Mouse (Mus musculus) urinary bladder, postnatal 36 days (tissue): Measurements from ENCODE around the gene Egfl8.

ENCODE experiments used
- DNase-seq, 2 experiments: peaks; one replicate each; pipeline ENCODE4 v3.0.0; 2022; ENCODE audit warnings: low spot score in 2 of 2, mixed read lengths in 1 of 2

Gene Egfl8

GRCm38 (mm10) chr17:34627943-34628643, 12.3 kb upstream of the Egfl8 start, which contains the start of gene Ppt2:
Gene Ppt2 (minus strand): TSS chr17:34628510.
- peak in 1 of 2 experiments; percentile 58 for DNase-seq

DNA sequence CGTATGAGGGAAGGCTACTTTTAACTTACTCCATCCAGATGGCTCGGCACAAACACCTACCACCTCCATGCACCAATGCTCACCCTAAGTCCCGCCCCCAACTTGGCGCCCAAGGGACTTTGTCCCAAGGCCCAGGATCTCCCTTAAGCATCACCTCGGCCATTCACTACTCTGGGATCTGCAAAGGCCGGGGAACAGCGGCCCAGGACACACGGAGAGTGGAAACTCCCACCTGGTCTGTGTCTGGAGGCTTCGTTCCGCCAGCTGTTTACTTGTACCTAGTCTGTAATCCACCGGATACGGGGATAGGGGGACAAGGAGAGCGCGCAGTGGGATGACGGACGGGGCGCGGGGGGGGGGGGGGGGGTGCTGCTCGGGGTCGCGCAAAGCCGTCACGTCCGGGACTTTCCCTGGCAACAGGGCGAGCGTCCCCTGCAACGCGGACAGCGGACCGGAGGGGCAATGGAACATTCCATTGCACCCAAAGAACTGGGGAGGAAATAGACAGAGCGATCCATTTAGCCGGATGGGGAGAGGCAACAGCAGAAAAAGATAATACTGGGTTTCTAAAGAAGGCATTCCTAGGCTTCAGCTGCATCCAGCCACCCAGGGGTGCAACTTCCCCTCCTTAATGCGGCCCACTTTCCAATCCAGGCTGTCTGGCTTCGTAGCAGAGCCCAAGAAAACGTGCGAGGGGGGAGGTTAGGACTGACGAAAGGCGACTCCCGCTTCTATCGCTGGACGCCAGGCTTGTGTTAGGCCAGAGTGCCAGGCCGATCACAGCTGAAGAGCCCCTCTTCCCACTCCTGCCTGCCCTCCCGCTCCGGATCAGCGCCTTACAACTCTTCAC, 11.5 kb upstream of the Egfl8 start:
- DNase-seq = peak; percentile 70 to 87

GRCm38 (mm10) chr17:34626773-34627092, 11.0 kb upstream of the Egfl8 start:
- DNase-seq = no peak

- no peak for DNase-seq
Observed at GRCm38 (mm10) chr17:34626062-34626772, 10.4 kb upstream of the Egfl8 start.

GRCm38 (mm10) chr17:34624981-34625380, 9.2 kb upstream of the Egfl8 start:
- no peak for DNase-seq

GRCm38 (mm10) chr17:34623161-34623560, 7.4 kb upstream of the Egfl8 start:
- DNase-seq = no peak

DNA sequence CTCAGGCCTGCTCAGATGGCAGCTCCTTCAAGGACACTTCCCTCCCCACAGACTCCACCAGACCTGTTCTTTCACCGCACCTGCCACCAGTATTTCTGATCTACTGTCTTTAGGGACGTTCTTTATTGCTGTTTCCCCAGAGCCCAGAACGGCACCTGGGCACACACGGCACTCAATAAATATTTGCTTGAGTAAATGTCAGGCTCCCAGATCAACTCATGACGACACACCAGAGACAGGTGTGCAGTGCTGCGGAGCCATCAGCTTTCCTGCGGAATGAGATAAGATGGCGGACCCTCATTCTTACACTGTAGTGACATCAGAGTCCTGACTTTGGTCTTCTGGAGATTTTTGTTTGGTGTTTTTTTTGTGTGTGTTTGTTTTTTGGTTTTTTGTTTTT, 5.2 kb upstream of the Egfl8 start:
- DNase-seq = no peak

DNA sequence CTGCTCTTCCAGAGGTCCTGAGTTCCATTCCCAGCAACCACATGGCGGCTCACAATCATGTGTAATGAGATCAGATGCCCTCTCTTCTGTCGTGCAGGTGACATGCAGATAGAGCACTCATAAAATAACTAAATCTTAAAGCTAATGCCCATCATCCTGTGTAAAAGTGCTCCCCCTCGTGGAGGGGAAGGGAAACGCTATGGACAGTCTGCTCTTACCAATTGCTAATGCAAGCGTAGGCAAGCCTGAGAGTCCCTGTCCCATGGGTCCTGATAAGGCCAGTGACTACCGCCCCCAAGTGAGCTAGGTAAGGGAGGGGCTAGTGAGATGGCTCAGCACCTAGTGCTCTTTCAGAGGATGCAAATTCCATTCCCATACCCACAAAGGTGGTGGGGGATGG, 3.2 kb upstream of the Egfl8 start:
- peak; percentile 59 to 72 for DNase-seq

- no peak for DNase-seq
Observed at GRCm38 (mm10) chr17:34613830-34614229, 1.9 kb downstream of the Egfl8 start.

DNA sequence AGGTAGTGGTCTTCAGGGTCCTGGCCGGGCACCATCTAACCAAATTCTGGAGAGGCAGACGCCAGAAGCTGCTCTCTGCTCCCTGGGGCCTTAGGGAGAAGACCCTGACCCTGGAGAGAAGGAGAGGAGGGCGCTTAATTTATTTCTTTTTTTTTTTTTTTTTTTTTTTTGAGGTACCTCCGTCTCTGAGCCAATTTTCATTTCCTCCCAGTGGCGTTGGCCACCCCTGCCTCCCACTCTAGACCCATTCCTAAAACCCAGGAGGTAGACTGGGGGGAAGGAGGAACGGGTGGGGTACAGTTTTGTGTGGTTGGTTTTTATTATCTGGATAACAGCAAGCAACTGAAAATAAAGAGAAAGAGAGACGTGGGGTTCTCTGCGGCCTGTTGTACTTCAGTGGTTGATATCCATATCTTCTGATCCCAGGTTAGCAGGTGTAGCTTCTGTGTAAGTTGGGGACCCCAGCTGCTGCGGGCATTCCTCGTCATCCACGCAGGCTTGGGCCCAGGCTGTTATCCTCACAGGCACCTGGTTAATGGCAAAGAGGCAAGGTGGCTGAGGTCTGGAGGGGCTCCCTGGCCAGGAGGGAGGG, 2.6 kb downstream of the Egfl8 start:
- no peak for DNase-seq

GRCm38 (mm10) chr17:34611050-34611449, 4.7 kb downstream of the Egfl8 start:
- DNase-seq = no peak

GRCm38 (mm10) chr17:34607997-34608396, 7.8 kb downstream of the Egfl8 start:
- no peak for DNase-seq

DNA sequence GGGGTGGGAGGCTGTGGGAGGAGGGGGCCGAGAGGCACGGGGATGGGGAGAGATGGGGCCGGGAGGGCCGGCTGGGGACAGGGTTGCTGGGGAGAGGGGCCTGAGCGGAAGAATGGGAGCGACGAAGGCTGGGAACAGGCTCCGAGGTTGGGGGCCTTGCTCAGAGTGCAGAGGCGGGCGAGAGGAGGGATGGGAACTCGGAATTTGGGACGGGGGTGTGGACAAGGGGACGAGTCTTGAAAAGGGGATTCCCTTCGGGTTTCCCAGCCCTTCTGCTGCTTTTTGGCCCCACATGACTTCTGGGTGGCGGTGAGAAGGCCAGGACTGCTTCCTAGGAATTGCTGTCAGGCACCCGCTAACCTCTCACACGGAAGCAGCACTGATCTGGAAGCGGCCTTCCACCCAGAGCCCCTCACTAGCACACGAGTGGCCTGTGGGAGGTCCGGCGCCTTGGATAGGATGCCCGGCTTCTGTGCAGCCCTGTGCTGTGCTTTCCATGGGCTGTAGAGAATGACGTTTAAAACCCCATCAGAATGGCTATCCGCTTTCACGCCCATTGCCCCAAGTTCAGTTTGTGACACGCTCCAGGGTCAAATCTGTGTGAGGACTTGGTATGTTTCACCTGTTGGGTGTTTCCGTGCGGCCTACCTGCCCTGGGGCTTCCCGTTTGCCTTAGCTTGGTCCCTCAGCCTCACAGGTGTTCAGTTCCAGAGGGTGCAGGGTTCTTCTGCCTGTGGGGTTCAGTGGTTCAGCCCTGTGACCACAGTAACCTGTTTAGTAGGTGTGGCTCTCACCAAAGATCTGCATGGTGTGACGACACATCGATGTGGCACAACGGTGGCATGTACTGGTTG, 9.4 kb downstream of the Egfl8 start:
- no peak for DNase-seq

- peak; percentile 95 to 96 for DNase-seq
Observed at GRCm38 (mm10) chr17:34605609-34606008, 10.2 kb downstream of the Egfl8 start.

DNA sequence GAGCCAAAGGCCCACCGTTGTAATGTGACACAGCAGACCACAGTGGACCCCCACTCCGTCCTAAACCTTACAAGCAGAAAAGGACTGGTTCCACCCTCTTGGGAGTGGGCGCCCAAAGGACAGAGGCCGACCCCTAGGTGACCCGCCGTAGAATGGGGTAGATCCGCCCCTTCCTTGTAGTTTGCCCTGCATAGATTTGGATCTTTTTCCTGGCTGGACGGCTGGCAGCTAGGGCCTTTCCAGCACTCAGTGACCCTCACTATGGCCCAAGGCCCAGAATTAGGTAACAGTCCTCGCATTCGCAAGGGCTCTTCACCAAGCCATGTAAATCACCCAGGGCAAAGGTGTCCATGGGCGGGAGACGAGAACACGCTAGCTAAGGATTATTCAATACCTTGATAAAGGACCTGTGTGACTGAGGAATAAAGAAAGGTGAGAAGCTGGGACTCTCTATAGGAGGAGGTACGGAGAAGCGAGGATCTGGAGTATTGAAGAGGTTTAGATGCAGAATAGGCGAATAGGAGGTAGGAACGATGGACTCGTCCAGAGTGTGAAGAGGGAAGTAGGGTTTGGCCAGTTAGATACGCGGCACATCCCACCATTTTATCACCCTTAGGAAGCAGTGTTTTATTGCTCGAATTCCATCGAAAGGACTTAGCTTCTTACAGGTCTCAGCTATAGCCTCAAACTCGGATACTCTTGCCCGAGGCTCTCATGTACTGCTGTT, 11.1 kb downstream of the Egfl8 start:
- peak in 1 of 2 experiments; percentile 70 for DNase-seq

DNA sequence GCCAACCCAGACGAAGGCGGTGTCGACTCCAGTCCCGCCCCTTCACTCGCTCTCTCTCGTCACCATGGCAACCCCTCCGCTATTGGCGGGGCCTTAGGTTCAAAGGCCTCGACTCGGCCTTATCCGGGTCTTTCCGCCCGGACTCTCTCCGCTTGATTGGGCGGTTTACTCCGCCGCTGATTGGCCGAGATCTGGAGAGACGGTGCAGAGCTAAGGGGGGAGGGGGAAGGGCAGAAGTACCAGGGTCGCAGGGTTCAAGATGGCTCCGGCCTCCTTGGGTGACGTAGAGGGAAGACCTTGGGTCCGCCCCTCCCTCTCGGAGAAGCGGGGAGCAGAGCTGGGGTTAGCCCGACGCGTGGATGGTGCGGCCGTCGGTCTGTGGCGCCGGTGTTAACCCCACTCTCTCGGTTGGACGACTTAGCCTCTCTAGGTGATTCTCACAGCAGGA, 11.7 kb downstream of the Egfl8 start, which contains the start of gene Agpat1:
Gene Agpat1 (plus strand): TSS at position 202 of the 448 bp plus-strand sequence.
- DNase-seq = peak; percentile 92 to 98

DNA sequence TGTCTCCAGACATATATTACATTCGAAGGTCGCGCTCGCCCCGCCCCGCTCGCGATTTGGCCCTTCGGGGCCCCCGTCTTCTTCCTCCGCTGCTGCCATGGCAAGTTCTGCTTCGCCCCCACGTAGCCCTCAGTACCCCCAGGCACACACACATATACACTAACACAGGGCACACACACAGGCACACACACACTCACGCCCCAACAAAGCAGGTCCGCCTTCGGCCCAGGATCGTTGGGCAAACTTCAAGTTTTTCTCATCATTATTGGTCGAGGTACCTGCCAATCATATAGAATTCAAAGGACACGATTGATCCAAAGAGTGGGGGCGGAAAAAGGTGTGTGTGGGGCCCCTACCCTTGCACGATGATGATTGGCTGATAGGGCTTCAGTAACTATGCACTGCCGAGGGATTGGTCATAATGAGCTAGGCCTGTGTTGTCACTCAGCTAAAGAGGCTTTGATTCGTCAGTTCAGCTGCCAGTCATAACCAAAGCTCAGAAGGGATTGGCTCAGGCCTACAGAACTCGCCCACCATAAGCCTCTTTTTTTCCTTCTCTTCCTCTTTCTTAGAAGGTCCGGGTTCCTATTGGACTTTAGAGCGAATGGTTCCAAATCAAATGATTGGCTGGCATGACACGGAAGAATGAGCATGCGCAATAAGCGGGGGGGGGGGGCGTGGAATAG, 12.3 kb downstream of the Egfl8 start, which contains the start of gene Rnf5:
Gene Rnf5 (minus strand): TSS at position 316 of the 686 bp plus-strand sequence.
- peak; percentile 98 for DNase-seq

GRCm38 (mm10) chr17:34601796-34602195, 14.0 kb downstream of the Egfl8 start:
- no peak for DNase-seq

- DNase-seq = no peak
Observed at GRCm38 (mm10) chr17:34599891-34600290, 15.9 kb downstream of the Egfl8 start.
